Mouse (Mus musculus) MEL (cell line): ENCODE measurements around the gene Map3k4.

Experiments
- CTCF ChIP-seq, 3 experiments: IDR thresholded peaks in 2 of 3; conservative IDR thresholded peaks in 1 of 3; 2 replicates each; pipeline ENCODE4 v1.5.1; 2011 to 2012; ENCODE audit warnings: low read length in 3 of 3, low read depth in 2 of 3, mild to moderate bottlenecking in 2 of 3, improper control_type of control experiment in 1 of 3, inconsistent platforms in 1 of 3, mixed read lengths in 1 of 3, moderate library complexity in 1 of 3; ENCODE audit not compliant: control insufficient read depth in 1 of 3, insufficient read depth in 1 of 3, poor library complexity in 1 of 3, severe bottlenecking in 1 of 3
- E2F4 ChIP-seq: IDR thresholded peaks from 2 replicates; pipeline ENCODE4 v1.6.1; 2011; ENCODE audit warnings: low read depth, low read length, improper control_type of control experiment, borderline replicate concordance
- GATA1 ChIP-seq: IDR thresholded peaks from 2 replicates; pipeline ENCODE4 v1.6.1; 2011; ENCODE audit warnings: low read depth, low read length, improper control_type of control experiment
- MXI1 ChIP-seq: IDR thresholded peaks from 2 replicates; pipeline ENCODE4 v1.6.1; 2011; ENCODE audit warnings: mild to moderate bottlenecking, low read depth, low read length, improper control_type of control experiment
- POLR2AphosphoS2 ChIP-seq: IDR thresholded peaks from 2 replicates; pipeline ENCODE4 v1.6.1; 2011; ENCODE audit warnings: low read length, improper control_type of control experiment

GRCm38 (mm10) chr17:12268538-12268937 is 50.1 kb downstream of the Map3k4 start:
- TF ChIP-seq POLR2AphosphoS2 = no peak
- no peak for TF ChIP-seq MXI1
- TF ChIP-seq CTCF (IDR thresholded peaks at IDR 0.05 in 2 of 3, conservative IDR thresholded peaks at IDR 0.05 in 1 of 3; ENCODE audit: control insufficient read depth in 1 of 3, insufficient read depth in 1 of 3, low read depth in 2 of 3, low read length in 3 of 3, poor library complexity in 1 of 3, severe bottlenecking in 1 of 3) = no peak
- no peak for TF ChIP-seq GATA1
- no peak for TF ChIP-seq E2F4
